Mouse (Mus musculus) CD8-positive naive resting alpha-beta T cell, adult 57 days (primary cell): ENCODE results near the gene Tfr2. TPM values are rescaled to one million over a fixed set of nuclear protein-coding genes. Genes with fewer than 3 reads are reported as not detected.

Source experiments
- total RNA-seq: library from RNA; stranded (reverse); gene quantifications from one replicate; pipeline ENCODE4 v1.2.4, GENCODE M21; 2023

The Tfr2 gene
- total RNA-seq: not detected

GRCm38 (mm10) chr5:137569665-137570064, at the start of gene Tfr2:
Tfr2 (plus strand) TSS chr5:137569840.

DNA sequence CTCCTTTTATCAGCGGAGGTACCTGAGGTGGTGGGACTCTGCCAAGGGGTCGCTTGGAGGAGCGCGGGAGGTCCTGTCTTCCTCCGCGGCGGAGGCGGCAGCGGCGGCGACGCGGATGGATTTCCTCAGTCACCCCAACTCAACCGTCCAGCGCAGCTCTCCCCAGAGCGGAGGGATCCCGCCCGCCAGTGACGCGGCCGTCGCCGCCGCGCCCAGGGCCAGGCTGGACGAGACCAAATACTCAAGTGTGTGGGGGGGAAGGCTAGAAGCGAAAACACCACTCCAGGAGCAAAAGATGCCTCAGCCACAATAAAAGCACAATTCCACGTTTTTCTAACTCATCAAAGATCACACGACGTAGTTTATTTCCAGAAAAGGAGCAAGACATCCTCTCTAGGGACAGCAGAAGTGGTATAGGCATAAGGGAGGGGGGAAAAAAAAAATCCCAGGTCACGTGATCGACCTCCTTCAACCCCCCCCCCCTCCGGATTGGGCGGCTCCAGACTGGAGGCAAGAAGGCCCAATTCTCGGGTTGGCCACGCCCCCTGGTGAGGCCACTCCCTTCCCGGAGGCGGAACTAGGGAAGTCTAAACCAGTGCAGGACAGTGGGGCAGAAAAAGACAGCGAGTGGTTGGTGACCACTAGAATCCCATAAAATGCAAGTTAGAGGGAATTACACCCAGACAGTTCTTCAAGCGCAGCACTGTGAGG, 36.4 kb upstream of the Tfr2 start, which contains the start of the genes Epo and Gnb2:
Gene Epo (minus strand): TSS at position 126 of the 711 bp plus-strand sequence.
Gene Gnb2 (minus strand): TSS at position 394 of the 711 bp plus-strand sequence.

GRCm38 (mm10) chr5:137553411-137553837, 16.2 kb upstream of the Tfr2 start, which contains the start of gene Actl6b:
Actl6b (plus strand) TSS chr5:137553517.

DNA sequence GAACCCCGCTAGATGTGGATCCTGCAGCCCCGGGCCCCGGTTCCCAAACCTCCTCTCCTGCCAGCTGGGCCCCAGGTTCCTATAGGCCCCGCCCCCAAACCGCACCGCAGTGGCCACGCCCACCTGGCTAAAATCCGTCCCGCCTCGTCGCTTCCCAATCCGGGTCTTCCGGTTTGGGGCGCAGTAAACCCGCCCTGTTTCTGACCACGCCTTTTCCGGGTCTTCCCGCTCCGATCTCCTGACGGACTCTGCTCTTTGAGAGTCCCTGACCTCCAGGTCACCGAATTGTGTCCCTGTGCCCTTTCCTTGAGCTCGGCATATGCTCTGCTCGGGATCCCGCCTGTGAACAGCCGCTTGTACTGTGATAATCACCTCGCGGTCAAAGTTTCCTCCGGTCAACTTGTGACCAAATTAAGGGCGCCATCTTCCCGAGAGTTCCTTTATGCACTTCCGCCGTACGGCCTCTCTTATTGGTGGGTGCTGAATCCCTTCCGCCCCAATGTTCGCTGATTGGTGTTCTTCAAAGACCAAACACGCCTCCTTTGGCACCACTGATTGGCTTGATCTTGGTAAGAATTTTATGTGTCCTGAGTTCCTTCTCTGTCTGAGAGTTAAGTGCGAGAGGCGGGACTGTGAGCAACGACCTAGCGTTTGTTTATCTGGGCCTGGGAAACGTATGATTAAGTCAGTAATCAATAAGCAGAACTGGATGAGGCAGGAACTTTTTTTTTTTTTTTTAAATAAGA, 31.2 kb downstream of the Tfr2 start, which contains the start of gene Mospd3:
Gene Mospd3 (minus strand): TSS at position 440 of the 746 bp plus-strand sequence.

DNA sequence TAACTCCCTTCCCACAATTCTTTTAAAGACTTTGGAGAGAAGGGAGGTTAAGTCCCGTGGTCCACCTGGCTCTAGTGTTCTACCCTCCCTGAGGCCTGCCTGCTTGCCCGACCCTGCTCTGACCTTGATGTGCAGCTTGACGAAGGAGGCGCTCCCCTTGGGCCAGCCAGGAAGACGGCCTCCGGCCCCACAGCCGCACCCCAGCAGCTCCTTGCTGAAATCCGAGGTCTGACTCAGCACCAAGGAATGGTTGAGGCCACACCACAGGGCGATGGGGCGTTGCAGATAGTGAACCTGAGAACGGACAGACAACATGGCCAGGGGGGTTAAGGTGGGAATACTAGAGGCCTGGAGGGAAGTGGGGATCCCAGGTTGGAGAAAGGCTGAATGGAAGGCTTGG, 43.9 kb downstream of the Tfr2 start, which contains the start of gene Pcolce:
Gene Pcolce (minus strand): TSS at position 235 of the 400 bp plus-strand sequence.

DNA sequence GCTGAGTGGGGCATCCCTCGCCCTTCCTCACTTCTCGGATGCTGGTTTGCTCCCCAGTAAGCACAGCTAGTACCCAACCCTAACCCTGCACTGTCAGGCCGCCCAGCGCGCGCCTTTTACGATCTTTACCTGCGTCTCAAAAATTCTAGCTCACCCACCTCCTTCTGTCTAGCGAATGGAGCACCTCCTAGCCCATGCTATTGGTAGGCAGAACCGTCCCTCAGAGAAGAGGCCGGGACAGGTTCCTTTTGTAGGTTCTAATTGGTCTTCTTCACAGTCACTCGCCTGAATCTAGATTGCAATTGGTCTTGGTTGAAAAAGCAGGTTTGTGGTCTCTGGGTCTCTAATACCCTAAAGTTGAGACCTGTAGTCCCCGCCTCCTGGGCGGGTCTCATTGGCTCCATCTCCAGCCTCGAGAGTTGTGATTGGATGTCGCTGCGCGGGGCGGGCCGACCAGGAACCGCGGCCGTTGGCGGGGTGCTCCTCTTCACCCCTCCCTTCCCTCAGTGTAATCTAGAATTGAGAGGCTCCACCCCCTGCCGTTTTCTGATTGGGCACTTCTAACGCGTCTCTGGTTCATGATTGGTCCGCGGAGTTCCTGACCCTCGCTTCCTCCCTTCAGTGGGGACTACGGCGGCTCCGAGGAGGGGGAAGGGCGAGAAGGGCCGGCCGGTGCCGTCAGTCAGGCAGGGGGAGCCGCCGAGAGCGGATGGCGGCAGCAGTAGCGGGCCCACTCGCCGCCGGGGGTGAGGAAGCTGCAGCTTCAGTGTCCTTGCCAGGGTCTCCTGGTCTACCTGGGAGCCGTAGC, 59.1 kb downstream of the Tfr2 start, which contains the start of the genes Fbxo24, Lrch4 and Gm20605:
Gene Fbxo24 (minus strand): TSS at position 505 of the 808 bp plus-strand sequence.
Gene Lrch4 (plus strand): TSS at position 624 of the 808 bp plus-strand sequence.
Gene Gm20605 (plus strand): TSS at position 678 of the 808 bp plus-strand sequence.

Other genes with a start within 250 kb of the Tfr2 start
- 16.9 TPM for gene Slc12a9, start 236.2 kb upstream of the Tfr2 start, total RNA-seq
- 0.21 TPM for gene Ephb4, start 219.7 kb upstream of the Tfr2 start, total RNA-seq
- gene Zan, start 92.8 kb upstream of the Tfr2 start, total RNA-seq: 0.03 TPM
- gene Pop7, start 67.3 kb upstream of the Tfr2 start, total RNA-seq: 30.3 TPM
- gene Gigyf1, start 51.3 kb upstream of the Tfr2 start, total RNA-seq: 92.9 TPM
- not detected for gene Epo, start 36.6 kb upstream of the Tfr2 start, total RNA-seq
- 300 TPM for gene Gnb2, start 36.3 kb upstream of the Tfr2 start, total RNA-seq
- not detected for gene Actl6b, start 16.3 kb upstream of the Tfr2 start, total RNA-seq
- 24.1 TPM for gene Mospd3, start 31.2 kb downstream of the Tfr2 start, total RNA-seq
- 1.2 TPM for gene Pcolce, start 43.9 kb downstream of the Tfr2 start, total RNA-seq
- gene Fbxo24, start 59.2 kb downstream of the Tfr2 start, total RNA-seq: 0.34 TPM
- gene Lrch4, start 59.3 kb downstream of the Tfr2 start, total RNA-seq: 171 TPM
- gene Gm20605, start 59.3 kb downstream of the Tfr2 start, total RNA-seq: 44.2 TPM
- 81.9 TPM for gene Sap25, start 71.5 kb downstream of the Tfr2 start, total RNA-seq
- gene Irs3, start 75.9 kb downstream of the Tfr2 start, total RNA-seq: not detected
- 22.2 TPM for gene Agfg2, start 114.9 kb downstream of the Tfr2 start, total RNA-seq
- 1.3 TPM for gene Nyap1, start 171.8 kb downstream of the Tfr2 start, total RNA-seq
- gene Tsc22d4, start 175.9 kb downstream of the Tfr2 start, total RNA-seq: 190 TPM
- 22.6 TPM for gene Ppp1r35, start 209.0 kb downstream of the Tfr2 start, total RNA-seq
- gene Mepce, start 217.8 kb downstream of the Tfr2 start, total RNA-seq: 196 TPM
- 26.4 TPM for gene Zcwpw1, start 218.0 kb downstream of the Tfr2 start, total RNA-seq